Mouse (Mus musculus): ENCODE measurements at regions not wholly inside any gene's neighbourhood (a gene's known extent, or its start where the extent isn't known, plus 50 kb on each side); places are given as distances from the start of the nearest gene placed in this dataset.

DNA sequence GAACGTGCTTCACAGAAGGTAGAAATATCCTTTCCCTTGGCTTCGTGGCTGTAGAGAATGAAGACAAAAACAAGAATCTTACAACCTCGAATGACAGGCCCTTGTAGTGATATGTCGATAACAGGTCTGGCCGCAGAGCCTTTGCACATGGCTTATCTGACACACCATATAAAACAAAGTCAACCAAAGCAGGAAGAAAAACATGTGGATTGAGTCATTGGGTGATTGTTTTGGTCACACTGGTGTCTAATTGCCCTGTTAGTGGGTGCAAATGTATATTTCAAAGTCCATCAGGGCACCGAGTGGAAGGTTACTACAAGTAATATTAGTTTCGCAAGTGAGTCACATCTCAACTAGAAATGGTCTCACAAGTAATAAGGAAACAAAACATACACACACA, 569.9 kb upstream of the Itga1 start:
- no peak for DNase-seq

DNA sequence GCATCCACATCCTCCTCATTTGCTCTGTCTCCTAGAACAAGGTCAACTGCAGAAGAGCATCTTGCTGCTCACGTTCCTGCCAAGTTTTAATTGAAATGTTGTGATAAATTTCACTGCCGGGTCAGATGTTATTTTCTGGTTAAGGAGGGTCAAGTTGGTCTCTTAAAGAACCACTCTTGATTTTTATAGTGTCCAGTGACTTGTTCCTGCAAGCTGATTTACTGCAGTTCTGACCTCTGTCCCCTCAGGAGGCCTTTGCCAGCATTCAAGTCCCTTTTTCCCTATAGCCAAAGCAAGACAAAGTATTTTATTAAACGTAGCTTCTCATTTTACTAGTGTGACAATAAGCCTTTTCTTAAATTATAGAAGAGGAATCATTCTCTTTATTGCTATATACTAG, 567.8 kb upstream of the Itga1 start:
- no peak for DNase-seq

DNA sequence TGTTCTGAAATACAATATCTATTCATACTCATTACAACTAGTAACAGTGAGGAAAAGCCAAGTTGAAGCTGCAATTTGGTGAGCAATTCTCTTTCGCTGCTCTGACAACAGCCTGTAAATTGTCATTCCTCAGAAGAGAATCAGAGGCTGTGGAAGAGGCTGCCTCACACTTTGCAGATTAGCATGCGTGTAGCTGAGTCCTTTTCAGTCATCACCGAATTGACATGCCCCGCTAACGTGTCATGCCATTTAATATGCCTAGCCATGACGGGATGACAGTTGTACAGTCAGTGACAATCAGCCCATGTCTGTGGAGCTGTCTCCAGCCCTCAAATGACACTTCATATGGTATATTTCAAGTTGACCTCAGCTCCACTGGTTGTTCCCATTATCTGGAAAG, 553.4 kb upstream of the Itga1 start:
- no peak for DNase-seq

DNA sequence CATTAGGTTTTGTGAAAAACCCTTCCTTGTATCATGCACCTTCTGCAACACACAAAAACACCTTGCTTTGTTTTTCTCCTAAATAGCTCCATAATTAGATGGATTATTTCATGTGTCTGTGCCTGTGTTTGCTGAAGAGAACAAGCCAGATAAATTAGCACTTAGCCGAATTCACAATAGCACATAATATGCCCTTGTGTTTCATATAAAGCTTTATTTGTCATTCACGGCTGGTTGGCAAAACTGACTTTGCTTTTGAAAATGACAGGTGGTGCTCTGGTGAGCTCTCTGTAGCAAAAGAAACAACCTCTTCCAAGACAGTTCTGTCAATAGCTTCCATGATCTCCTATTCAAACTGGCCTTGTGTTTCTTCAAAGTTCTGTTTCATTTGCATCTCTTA, 551.2 kb upstream of the Itga1 start:
- DNase-seq, result no peak

DNA sequence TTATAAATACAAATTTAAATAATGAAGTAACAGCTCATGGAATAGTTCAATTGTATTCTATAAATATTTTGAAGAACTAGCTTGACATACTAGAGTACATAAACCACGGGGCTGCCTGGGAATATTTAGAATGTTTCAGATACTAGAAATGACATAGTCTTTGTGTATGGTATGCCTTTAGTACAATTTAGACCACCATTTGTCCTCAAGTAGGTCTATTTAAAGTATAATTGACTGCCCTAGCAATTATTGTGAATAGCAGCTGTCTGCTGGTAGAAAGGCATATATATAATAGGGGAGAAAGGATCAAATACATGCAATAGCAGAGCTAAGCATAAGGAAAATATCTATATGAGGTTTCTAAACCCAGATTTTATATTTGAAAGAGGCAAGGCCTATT, 550.6 kb upstream of the Itga1 start:
- no peak for DNase-seq

DNA sequence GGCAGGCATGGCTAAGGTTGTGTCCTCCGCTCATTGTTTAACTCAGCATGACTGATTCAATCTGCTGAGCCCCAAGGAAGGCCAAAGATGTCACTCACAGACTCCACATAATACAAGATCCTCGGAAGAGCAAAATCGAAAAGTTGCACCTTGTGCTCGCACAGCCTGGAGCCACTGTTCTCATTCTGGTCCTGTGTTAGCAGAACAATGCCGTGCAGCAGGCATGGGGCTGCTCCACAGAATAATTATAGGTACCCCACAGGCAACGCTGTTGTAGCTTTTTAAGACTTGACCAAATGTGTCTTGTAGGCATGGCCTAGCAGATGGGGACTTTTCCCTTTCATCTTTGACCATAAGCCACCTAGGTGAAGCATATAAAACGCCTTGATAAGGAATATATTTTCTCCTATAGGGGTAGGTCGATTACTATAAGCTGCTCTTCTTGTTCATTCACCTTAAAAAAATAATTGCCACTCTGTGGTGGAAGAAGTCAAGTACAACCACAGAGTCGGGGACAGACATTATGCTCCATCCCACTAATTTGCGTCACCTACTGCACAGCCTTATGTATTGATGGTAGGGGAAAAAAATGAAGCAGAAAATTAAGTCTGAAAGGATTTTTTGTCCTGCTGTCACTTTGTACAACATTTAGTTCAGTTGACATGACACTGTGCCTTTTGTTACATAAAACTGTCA, 529.8 kb upstream of the Itga1 start:
- no peak for DNase-seq

DNA sequence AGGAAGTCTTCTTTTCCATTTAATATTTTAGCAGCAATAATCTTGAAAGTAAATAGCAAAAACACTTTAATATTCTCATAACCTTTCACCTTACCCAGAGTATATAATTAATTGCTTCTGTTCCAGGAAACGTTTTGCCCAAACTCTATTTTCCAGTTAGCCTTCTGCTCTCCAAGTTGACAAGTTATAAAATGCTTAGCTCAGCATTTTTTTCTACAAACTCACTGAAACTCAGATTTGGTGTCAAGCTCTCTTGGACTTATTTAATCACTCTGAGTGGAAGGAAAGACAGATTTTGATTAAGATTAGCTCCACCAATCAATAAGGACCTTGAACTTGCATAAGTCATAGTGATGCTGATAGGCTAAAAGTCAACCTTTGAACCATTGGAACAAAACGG, 528.8 kb upstream of the Itga1 start:
- no peak for DNase-seq

DNA sequence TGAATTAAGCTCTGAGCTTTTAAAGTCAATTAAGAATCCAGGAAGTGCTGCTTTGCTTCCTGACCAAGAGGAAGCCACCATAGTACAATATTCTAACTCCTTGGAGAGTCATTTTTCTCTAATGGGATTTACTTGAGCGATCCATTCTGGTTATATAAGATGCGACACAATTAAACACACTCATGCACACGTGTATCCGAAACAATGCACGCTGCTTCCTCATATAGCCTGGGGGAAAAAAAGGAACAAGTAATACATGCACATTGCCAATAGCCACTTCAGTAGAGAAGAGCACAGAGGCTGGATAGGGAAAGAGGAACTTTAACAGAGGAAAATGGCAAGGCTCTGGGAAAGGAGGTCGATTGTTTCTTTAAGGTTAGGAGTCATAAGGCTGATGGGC, 511.4 kb upstream of the Itga1 start:
- DNase-seq, result no peak

DNA sequence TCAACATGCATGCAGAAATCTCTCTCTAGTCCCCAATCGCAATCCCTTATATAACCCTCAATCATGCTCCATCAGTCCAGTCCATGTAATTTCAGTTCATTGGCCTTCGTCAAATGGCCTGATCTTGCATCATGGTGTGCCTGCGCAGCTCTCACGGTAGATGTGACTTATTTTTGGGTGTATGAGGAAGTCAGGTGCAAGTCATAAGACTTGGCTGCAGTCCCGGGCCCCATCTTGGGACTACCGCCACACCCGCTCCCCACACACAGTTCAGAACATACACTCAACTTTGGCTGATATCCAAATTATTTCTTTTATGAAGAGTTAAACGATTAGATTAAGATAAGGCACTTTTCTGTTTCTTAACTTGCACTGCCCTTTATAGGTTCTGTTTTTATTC, 504.7 kb upstream of the Itga1 start:
- DNase-seq, result no peak

DNA sequence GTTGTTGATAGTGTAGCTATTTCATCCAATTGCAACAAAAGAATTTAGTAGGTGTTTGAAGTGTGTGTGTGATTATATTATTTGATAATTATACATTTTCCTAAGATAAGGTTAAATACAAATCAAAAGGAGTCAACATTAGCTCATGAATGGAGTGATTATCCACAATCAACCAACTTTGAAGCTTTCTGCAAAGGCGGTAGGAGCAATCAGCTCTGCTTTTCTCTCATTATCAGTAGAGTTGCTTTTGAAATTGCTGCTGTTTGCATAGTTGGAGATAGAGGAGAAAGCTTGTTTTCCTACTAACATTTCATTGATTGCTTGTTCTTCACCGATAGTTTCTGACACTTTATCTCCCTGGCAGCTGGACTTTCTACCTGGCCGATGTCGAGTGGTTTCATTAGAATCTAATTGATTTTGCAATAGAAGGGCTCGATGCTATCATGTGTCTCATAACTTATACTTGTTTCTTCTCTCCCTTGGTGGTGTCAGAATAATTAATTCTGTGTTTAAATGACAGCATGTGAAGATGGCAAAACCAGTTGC, 493.4 kb upstream of the Itga1 start:
- no peak for DNase-seq

DNA sequence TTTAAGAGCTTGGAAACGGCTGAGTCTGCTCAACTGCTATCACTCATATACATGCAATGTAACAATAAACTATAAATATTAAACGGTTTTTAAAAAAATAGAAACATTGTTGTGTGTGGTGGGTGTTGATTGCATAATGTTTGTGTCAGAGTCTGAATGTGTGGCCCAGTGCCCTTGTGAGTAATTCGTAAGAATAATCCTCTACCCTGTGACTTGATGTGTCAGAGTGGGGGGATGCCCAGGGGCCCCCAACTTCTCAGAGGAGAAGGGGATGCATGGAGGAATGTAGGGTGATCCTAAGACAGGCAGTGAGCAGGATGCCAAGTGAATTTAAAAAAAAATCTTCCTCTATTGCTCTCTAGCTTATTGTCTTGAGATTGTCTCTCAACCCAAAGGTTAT, 474.2 kb upstream of the Itga1 start:
- DNase-seq, result no peak

DNA sequence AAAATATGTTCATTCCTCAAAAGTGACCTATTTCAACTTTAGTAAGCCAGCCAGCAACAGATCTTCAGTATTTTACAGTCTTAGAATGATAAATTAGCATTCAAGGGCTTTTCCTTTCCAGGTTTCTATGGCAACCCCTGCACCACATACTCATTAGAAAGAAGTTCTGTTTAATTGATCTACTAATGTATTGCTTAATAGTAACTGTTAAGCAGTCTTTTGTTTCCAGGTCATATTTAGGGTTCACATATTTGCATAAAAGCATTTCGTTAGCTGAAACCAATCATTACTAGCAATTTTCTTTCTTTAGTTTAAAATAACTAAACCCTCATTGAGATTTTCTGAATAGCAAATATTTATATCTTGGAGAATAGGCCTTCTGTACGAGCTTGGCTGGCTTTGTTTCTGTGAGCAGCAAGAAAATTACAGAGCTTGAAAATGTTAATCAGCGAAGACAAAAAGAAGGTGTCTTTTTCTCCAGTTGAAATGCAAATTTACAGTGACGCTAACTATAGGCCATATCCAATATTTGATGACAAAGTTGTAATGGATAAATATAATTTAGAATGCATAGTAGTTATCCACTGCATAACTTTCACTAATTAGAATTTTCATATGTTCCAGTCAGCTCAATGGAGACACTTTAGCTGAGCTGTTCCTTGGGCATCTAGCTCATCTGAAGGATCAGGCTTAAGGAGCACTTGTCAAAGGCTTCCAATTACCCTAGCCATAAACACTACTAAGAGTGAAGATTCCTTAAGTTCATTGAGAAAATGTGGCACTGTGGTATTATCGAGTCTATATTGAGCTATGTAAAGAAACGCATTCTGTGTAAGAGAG, 473.5 kb upstream of the Itga1 start:
- no peak for DNase-seq

DNA sequence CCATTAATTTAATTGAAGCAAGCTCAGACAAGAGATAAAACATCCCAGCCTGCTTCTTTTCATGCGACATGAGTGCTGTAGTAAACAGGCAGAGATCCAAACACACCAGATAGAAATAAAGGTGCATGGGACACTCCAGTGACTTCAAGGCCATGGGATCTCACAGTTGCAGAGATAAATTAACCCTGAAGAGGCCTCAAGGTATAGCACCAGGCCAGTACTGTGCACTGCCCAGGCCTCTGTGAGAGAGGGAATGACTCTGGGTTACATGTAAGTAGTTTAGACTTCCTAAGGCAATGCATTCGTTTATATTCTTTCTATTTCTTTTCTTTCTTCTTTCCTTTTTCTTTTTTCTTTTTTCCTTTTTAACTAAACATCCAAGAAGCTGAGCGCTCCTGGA, 439.4 kb upstream of the Itga1 start:
- DNase-seq, result no peak

DNA sequence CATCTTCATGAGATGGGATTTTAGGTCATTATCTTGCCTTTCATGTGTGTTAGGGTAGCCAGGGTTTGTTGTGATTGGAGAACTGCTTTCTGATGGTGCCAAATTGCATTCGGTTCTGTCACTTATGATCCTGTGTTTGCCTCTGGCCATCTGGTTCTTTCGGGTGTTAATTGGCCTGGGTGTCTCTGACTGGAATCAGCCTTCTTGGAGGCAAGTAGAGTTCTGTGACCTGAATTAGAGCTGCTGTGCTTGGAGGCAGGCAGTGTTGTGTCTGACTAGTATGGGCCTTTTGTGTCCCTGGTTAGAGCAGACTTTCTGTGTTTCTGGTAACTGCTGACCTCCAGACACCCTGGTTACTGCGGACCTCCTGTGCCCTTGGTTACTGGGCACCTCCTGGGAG, 434.1 kb upstream of the Itga1 start:
- no peak for DNase-seq

DNA sequence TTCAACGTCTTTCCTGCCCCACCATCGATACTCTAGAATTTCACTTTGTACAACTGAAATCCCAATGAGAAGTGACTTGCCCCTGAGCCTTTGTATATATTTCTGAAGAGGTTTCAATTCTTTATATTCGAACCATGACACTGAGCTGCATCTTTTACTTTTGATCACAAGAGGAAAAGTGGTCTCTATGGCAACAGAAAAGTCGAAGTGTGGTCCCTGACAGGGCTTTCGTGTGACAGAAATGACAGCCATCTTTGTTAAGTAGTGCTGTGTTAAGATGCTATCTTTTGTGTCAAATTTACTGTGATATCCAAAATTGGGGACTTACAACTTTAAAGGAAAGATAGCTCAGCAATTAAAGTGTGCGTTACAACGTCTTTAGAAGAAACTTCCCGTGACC, 412.1 kb upstream of the Itga1 start:
- no peak for DNase-seq

DNA sequence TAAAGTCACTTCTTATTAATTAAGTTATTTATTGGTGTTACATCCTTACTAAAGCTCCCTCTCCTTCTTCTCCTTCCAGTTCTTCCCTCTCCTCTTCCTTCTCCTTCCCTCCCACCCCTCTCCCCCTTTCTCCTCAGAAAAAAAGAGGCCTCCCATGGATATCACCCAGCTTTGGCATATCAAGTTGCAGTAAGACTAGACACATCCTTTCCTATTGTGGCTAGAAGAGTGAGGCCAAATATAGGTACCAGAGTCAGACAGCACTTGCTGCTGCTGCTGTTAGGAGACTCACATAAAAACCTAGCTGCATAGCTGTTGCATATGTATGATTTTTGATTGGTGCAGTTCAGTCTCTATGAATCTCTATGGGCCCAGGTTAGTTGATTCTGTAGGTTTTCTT, 410.4 kb upstream of the Itga1 start:
- DNase-seq, result no peak

DNA sequence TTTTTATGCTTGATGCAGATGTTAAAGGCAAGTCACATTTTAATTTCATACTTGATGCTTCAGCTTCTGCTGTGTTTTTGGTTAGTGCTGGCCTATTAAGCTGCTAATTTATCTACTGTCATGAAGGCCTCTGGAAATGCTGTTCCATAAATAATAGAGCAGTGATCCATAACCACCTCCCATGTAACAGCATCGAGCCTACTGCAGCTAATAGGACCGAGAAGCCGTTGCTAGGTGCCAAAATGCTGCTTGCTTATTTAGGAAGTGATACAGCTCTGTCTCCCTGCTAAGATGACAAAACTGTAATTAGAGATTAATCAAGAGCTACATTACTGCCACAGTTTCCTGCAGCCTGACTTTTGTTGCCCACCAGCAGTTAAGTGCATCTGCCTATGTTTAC, 406.9 kb upstream of the Itga1 start:
- DNase-seq, result no peak

DNA sequence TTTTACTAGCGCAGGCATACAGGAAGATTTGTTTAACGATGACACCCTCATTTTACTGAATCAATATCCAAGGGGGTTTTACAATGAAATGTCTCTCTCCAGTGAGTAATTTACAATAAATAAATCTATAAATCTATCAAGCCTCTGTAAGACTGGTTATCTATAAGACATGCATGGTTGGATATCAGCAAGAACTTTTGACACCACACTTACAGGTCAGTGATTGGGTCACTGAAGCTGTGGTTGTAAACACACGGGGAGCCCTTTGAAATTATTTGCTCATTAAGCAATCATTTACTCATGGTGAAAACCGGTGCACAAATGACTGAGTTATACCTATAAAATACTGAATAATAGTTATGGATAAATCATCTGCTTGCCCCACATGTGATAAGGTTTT, 392.6 kb upstream of the Itga1 start:
- no peak for DNase-seq

DNA sequence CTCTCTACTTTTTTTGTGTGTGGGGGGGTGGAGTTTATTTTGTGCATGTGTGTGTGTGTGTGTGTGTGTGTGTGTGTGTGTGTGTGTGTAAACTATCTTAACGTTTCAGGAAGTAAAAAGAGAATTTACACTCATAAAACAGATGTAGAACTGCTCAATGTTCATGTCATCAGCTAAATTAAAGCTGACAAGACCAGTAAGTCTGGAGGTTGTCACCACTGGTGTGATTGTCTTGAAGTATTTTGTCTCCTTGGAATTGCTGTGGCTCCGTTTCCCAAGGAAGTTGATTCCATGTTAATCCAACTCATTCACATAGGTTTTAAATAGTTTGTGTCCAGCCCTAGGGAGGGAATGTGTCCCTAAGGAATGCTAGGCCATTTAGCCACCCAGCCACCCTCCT, 374.1 kb upstream of the Itga1 start:
- no peak for DNase-seq

DNA sequence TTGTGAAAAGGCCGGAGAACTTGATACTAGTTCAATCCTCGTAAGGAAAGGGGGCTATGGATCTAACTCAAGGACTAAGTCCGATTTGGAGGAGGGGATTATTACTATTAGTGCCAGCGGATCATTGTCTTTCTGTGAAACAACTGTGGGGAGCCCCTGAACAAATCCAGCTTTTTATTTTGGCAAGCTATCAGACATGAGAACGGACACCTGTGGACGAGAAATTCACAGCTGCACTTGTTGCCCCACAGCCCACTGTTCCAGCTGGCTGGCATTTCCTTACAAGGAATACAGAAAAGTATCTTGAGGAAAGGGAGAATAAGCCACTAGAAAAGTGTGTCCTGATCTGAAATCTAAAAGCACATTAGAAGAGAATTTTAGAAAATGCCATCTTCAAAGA, 363.9 kb upstream of the Itga1 start:
- no peak for DNase-seq

DNA sequence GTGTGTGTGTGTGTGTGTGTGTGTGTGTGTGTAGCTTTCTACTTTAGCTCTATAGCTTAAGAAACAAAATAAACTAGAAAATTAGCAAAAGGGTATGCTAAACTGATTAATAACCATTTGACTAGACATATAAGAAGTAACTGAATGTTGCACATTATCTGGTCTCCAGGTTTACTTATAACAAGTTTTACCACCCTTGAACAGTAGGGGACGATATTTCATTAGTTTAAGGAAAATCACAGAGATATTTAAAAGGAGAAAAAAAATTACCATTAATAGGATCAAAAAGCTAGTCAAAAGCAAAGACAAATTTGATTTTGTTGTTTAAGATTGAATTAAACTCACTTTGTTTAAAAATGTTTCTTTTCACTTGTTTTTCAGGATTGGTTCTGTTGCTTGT, 349.5 kb upstream of the Itga1 start:
- no peak for DNase-seq

DNA sequence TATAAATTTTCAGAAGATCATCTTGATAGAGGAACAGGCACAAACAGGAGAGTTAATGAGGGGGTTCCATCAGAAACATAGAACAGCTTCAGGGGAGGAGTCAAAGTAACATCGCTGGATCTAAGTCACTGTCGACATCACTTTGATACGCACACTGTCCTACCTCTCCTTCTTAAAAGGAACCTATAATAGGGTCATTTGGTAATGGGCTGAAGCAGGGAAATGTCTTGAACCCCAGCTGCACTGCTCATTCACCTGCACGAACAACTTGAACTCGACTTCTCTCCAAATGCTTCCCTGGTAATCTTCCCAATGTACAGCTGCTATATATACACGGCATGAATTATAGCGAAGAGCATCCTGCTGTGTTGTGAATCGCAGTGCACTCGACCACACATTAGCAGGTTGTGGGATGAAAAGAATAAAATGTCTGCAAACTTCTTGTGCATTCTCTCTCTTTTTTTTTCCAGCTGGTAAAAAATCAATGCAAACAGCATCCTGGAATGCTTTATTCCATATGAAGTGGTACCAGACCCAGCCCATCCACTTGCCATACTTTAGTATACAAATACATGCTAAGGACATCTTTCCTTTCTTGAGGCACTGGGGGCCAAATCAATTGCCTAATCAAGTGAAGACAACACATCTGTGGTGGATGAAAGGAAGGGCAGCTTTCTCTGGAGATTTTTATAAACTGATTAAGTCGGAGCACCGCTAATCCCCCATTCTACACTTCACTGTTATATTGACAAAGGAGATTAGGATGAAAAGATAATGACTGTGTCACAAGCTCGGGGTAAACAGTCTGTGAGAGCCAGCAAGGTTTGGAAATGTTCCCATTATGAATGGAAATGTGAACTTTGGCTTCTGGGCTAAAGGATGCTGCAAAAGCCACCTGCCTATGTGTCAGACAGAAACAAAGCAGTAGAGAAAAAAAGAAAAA, 325.6 kb upstream of the Itga1 start:
- DNase-seq, result no peak
